Mouse (Mus musculus): Measurements from ENCODE around the gene Taok1.

The Taok1 gene

DNA sequence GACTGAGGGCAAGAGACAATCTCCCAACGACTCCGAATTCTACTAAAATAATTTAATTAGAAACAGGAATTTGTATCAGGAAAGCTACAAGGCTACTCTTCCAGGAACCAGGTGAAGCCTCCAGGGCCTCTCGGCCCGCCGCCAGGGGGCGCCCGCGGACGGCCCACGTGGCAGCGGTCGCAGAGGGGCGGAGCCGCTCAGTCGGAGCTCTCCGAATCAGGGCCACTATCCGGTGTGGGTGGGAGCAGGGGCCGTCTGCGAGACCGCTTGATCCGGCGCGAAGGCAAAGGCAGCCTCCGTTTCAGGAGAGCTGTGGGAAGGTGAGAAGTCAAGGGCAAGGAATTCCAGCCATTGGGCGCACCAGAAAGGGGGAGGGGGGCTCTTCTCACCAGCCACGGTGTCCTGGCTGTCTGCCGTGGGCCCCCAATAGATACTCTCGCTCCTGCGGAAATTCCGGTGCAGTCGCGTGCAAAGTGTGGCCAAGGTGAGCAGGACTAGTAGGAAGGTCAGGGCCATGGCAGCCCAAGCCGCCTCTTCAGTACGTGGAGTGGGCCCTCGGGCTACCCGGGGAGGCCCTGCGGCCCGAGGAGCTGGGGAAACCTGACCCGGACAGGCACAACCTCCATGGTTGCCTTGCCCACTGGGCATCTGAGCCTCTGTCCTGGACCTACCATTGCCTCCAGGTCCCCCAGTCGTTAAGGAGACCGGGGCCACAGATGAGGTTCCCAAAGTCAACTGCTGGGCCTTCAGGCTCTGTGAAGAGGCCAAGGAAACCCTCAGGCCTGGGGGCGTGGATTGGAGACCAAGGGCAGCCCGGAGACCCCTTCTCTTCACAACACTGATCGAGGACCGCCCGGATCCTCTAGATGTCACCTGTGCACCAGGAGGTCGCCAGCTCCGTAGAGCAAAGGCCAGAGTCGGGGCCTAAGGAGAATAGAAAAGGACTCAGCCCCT, 99.3 kb downstream of the Taok1 start:
- in situ Hi-C loops (cut with MboI): no loop called here

DNA sequence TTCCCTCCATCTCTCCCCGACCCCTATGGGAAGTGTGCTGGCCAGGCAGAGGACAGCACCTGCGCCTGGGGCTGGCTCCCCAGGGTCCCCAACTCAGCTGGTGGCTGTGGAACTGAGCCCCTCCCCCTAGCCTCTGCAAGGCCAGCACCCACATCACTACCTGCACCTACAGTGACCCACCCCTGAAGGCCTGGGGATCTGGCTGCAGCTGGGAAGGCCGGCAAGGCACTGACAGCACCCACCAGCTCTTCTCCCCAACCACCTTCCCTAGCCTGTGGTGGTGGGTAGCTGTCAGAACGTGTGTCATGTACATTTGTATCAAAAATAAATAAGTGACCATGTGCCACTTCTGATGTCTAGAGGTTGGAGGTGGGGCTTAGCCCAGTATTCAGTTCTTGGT, 100.2 kb downstream of the Taok1 start:
- in situ Hi-C loops (cut with MboI): no loop called here

DNA sequence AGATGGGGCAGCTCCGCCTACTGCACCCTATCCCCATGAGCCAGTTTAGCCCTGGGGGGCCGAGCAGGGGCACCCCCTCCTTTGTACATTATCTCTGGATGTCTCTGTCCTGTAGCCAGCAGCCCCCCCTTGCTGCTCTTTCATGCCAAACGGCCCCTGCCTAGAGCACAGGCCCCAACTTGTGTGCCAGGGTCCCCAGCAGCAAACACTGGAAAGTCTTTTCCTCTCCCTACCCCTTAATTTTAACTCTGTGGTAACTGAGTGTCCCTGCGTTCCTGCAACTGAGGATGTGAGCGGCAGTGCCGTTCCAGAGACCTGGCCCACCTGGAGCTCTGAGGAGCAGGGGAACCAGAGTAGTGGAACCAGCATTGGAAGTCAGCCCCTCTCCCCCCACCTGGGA, 100.7 kb downstream of the Taok1 start:
- in situ Hi-C loops (cut with MboI): no loop called here

DNA sequence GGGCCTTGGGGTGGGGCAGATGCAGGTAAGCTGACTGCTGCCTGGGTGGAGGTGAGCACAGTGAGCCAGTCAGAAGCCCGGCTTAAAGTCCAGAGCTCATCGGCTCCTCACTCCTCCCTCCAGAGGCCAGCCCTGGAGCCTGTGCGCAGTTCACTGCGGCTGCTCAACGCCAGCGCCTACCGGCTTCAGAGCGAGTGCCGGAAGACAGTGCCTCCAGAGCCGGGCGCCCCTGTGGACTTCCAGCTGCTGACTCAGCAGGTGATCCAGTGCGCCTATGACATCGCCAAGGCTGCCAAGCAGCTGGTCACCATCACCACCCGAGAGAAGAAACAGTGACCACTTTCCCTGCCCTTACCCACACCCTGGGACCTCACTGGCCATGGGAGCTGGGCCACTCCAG, 101.3 kb downstream of the Taok1 start:
- in situ Hi-C loops (cut with MboI): no loop called here

DNA sequence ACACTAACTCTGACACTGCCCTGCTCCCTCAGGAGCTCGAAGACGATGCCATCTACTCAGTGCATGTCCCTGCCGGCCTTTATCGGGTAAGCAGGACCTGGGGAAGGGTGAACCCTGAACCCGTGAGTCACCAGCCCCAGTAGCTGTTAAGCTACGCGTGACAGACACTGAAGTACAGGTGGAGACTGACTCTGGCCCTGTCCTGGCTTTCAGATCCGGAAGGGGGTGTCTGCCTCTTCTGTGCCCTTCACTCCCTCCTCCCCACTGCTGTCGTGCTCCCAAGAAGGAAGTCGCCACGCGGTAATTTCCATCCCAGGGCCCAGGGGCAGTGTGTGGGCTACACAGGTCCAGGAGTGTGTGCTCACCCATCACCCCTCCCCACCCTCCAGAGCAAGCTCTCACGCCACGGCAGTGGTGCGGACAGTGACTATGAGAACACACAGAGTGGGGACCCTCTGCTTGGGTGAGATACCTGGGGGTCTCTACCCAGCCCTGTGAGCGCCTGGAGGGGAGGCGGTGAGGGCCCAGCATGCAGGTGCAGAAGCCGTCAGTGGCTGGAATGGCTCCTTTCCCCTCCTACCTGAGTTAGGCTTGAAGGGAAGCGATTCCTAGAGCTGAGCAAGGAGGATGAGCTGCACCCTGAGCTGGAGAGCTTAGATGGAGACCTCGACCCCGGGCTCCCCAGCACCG, 102.2 kb downstream of the Taok1 start:
- in situ Hi-C loops (cut with MboI): no loop called here

DNA sequence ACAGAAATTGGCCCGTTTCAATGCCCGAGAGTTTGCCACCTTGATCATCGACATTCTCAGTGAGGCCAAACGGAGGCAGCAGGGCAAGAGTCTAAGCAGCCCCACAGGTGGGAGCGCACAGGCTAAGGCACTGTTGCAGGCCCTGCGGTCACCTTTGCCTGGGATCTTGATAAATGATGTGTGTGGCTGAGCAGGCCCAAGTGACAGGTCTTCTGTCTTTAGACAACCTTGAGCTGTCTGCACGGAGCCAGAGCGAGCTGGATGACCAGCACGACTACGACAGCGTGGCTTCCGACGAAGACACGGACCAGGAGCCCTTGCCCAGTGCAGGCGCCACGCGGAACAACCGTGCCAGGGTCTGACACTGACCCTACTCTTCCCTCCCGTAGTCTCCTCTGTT, 103.2 kb downstream of the Taok1 start:
- in situ Hi-C loops (cut with MboI): no loop called here

DNA sequence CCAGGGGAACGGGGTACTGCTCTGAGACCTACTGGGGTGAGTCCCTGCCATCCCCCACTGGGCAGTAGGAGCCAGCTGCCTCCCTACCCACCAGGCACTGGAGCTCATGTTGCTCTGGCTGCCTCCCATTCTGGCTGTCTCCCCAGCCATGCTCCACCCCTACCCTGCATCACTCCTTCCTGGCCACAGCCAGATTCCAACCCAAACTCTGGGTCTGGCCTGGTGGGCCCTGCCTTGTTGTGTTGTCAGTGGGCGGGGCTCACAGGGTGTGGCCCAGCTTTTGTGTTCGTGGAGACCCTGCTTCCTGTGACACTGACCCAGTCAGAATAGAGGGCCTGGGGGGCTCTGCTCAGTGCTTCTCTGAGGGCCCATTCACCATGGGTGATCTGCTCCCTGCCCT, 104.1 kb downstream of the Taok1 start:
- in situ Hi-C loops (cut with MboI): no loop called here

DNA sequence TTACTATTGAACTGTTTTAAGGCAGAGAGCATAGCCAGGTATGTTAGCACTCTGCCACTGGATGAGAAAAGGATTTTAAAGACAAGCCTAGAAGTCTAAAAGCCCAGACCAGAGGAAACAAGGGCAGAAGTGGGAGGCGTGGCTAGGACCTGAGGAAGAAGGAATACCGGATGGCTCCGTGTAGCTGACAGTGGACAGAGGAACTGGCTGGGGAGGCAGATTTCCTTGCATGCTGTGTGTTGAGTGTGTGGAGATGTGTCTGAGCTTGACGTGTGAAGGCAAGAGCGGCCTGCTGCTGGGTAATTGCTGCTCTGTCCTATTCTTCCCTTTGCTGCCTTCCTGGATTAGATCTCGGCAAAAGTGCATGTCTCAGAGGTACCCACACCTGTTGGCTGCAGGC, 105.1 kb downstream of the Taok1 start:
- in situ Hi-C loops (cut with MboI): no loop called here

DNA sequence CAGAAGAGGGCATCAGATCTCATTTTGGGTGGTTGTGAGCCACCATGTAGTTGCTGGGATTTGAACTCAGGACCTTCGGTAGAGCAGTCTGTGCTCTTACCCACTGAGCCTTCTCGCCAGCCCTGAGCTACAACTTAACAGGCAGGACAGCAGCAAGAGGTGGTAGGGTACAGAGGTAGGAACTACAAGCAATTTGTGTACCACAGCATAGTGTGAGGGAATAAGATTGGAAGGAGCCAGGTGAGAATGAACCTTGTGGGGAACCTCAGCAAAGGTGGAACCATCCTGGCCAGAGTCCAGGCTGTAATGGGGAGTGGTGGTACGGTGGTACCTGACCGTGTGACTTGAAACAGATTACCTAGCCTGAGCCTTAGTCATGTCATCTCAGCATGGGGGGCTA, 105.6 kb downstream of the Taok1 start:
- in situ Hi-C loops (cut with MboI): no loop called here

DNA sequence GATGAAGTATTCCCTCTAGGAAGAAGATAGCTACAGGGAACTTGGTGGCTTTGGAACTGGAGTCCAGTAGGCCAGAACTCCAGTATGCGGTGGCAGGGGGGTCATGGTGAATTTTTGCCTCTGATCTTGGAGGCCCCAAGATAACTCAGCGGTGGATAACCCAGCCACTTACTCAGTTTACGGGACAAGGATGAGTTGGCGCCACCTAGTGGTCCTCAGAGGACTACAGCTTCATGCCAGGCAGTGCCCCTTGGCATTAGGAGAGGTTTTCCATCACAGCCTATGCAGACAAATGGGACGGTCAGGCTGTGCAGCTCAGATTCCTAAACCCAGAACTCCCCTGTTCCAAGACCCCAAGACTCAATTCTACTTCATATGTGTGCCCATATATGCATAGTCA, 106.2 kb downstream of the Taok1 start:
- in situ Hi-C loops (cut with MboI): no loop called here

DNA sequence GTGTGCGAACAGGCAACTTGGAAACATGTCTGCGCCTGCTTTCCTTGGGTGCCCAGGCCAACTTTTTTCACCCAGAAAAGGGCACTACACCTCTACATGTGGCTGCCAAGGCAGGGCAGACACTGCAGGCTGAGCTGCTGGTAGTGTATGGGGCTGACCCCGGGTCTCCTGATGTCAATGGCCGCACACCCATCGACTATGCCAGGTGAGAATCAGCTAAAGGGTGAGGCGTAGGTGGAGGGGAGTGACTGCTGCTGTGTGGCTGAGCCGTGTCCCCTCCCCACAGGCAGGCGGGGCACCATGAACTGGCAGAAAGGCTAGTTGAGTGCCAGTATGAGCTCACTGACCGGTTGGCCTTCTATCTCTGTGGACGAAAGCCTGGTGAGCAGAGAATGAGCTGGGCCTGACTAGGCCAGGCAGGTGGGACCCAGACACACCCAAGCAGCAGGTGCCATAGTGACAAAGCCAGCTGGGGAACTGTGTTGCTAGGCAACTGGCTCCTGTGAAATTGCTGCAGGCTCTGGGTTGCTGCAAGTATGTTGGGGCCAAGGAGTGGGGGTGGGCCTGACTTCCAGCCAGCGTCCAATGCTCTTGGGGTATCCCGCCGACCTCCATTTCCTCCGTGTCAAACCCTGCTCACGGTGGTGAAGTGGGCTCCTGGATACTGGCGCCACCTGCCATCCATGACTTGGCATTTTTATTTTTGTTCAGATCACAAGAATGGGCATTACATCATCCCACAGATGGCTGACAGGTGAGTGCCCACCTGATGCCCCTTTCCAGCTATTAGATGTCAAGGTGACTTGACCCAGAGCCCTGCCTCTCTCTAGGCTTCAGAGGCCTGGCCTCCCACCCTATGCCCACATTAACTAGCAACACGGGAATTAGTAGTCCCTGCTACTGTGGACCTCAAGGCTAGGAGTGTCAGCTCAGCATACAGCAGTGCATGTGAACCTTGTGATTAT, 107.0 kb downstream of the Taok1 start:
- in situ Hi-C loops (cut with MboI): no loop called here

DNA sequence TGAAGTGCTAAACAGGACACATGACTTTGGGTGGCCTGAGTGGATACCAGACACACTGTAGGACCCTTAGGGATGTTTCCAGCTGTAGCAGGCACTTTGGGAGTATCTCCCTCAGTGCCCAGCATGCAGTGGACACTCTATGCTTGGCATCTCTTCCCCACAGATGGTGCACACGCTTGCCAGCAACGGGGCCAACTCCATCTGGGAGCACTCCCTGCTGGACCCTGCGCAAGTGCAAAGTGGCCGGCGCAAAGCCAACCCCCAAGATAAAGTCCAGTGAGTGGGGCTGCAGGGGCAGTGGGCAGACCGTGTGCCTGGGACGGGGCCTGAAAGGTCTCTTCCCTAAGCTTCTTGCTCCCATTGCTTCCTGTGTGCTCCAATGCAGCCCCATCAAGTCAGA, 108.3 kb downstream of the Taok1 start:
- in situ Hi-C loops (cut with MboI): no loop called here

DNA sequence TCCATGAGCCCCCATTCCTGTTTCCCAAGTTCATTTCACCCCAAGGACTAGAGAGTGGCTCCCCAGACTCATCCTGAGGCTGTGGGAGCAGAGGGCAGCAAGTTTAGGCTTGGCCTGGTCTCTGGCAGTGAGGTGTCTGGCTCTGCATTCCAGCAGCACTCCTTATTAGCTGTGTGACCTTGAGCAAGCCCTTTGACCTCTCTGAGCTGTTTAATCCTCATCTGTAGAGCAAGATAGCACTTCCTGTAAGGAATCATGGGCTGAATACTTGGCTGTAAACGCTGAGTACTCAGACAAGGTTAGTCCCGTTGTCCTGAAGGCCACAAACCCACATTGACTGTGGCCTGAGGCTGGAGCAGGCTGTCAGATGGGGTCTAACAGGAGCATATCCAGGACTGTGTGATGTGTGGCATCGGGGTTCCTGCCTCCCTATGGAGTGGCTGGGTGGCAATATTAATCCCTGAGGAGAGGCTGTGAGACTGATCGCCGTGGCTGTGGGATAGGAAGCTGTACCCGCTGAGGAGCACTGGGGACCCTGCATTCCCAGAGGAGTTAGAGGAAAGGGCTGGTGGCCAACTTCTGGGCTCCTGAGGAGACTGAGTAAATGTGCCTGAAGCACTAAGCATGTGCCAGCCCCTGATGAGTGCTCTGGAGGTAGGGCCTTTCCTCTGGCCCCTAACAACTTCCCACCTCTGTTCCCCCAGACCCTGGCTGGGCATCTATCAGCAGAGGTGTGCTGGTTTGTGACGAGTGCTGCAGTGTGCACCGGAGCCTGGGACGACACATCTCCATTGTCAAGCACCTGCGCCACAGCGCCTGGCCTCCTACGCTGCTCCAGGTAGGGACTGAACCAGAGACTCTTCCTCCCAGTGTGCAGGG, 109.1 kb downstream of the Taok1 start:
- in situ Hi-C loops (cut with MboI): no loop called here

DNA sequence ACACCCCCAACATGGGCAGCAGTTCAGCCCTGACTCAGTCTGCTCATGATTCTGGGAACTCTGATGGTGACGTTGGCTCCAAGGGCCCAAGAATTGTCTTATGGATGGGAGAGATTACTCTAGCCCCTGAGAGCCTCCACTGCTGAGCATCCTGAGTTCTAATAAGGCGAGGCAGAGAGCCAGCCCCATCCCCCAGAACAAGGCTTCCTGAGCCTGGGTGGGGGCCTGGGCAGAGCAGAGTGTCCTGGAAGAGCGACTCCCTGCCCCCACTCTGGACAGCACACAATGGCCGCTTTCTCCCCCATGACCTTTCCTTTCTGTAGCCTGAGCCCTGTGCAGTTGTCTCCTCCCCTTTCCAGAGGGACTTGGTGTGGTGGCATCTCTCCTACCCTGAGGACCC, 109.8 kb downstream of the Taok1 start:
- in situ Hi-C loops (cut with MboI): no loop called here

DNA sequence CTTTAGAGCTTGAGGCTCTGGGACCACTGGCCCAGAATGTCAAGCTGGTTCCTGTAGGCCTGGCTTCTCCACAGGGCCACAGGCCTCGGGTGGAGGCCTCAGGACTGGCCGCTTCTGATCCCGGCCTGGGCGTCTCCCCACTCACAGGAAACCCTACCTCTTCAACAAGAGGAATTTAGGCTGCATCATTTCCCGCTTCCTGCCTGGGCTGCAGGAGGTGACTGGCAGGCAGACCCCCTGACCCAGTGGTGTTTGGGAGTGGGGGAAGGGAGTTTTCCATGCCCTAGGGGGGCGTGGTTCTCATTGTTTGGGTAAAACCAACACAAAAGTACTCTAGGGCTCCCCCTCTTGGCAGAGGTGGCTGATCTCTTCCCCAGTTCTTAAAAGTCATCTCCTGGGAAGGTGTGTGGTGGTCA, 110.3 kb downstream of the Taok1 start:
- in situ Hi-C loops (cut with MboI): no loop called here

DNA sequence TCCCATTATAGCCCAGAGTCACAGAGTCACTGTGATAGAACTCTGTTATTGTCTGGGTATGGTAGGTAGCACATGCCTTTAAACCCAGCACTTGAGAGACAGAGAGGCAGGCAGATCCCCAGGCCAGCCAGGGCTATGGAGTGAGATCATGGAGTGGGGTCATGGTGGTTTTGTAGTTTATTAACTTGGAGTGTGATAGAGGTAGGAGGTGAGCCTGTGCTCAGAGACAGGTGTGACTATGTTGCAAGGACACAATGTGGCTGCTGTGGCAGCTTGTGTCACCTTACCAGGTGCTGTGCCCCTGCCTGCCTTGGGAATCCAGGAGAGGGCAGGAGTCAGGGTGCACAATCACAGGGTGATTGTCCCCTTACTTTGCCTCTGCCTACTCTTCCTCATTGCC, 112.1 kb downstream of the Taok1 start:
- in situ Hi-C loops (cut with MboI): no loop called here

DNA sequence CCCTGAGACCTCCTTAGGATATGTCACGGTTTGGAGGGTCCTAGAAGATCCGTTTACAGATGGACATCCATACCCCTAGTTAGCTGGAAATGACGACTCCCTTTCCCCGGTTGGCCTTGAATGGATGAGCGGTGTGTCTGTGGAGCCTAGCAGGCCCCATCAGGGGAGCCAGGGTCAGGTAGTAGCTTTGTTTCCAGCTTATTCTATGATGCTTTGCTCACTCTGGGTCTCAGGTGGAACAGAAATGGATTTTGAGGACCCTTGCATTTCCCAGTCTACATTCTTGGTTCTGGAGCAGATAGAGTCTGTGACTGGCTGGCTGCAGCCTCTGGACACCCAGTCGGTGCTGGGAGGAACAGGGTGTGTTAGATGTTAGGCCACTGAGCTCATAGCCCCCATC, 112.8 kb downstream of the Taok1 start:
- in situ Hi-C loops (cut with MboI): no loop called here

DNA sequence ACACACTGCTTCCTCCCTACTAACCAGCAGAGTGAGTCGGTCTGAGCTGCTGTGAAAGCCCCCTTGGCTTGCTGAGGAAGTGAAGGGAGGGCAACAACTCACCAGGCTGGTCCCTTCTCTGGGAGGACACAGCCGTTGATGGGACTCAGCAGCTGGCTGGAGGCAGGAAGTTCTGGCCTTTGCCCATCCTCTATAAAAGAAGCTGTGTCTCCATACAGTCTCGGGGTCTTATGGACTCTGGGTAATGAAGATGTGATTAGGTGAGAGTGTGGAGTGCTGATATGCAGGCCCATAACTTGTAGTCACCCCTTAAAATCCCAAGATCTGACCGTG, 113.3 kb downstream of the Taok1 start:
- in situ Hi-C loops (cut with MboI): no loop called here

DNA sequence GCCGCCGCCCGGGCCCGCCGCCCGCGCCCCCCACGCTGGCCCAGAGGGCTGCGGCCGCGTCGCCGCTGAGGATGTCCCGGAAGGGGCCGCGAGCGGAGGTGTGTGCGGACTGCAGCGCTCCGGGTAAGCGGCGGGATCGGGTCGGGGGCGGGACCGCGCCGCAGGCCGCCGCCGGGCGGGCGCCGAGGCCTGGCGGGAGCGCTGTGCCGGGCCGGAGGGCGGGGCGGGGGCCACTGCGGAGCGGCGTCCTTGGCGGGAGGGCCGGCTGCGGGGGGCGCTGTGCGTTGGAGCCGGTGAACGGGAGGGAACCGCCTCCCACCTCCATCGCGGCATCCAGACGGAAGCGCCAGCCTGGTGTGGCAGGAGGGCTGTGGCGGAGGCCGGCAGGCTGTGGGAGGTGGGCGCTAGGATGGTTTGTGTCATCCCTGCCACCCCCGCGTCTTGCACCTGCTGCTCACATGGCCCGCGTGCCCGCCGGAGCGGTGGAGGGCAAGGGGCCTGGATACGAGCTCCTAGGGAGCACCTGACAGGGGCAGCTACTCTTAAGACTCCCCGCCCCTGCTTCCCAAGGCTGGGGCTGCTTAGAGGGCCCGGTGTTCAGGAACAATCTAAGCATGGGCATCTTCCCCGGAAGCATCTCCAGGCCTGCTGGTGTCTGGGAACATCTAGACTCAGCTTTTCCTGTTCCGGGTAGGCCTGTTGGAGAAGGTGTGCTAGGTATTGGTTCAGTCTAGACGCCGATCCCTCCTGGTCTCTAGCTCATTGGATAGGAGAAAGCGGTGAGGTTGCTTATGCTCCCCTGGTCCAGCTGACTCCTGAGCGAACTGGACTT, 113.9 kb downstream of the Taok1 start, which contains the start of gene Git1:
Gene Git1 (plus strand): TSS at position 51 of the 832 bp plus-strand sequence.
- in situ Hi-C loops (cut with MboI): no loop called here

DNA sequence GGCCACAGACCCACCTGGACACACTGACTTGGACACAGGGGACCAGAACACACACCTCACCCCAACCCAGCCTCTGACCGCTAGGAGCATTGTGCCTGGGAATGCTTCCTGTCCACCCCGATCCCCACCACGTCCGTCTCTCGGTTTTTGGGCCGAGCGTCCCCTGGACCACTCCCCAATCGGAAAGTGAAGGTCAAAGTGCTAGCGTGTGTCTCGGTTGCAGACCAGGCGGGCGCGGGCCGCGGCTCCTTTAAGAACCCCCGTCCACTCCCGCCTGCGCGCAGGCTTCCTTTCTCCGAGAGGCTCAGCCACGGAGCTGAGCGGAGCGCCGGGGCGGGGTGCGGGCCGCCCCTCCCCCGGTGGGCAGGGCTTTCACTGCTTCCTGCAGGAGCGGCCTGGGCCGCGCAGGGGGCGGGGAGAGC, 114.7 kb downstream of the Taok1 start:
- in situ Hi-C loops (cut with MboI): no loop called here

All from mature B cell (primary cell).